Mouse (Mus musculus) thymus, adult 2 months (tissue): ENCODE results near the gene Slamf6.

Experiments
- CTCF ChIP-seq: fragments of 200-500 bp; IDR thresholded peaks from 2 replicates; pipeline ENCODE4 v1.5.1; 2012; ENCODE audit warnings: mild to moderate bottlenecking, control low read depth, low read length, moderate library complexity, borderline replicate concordance; ENCODE audit not compliant: control insufficient read depth, poor library complexity, insufficient read depth; ENCODE audit errors: extremely low read depth
- POLR2A ChIP-seq: fragments of 200-500 bp; IDR thresholded peaks from 2 replicates; pipeline ENCODE4 v1.6.1; 2012; ENCODE audit warnings: mild to moderate bottlenecking, low read length, control low read depth, moderate library complexity; ENCODE audit not compliant: control insufficient read depth, poor library complexity, insufficient read depth; ENCODE audit errors: extremely low read depth

- TF ChIP-seq CTCF (no peak), POLR2A (no peak)
Observed at GRCm38 (mm10) chr1:171976826-171977539, 59.7 kb downstream of the Slamf6 start.
